Mouse (Mus musculus): Measurements from ENCODE around the gene Otog. TPM values are rescaled to one million over a fixed set of nuclear protein-coding genes. Genes with fewer than 3 reads are reported as not detected.
A peak's percentile ranks its signal among the peaks of the same experiment; 100 is the strongest.

The Otog gene
- polyA plus RNA-seq, 2 experiments: not detected

DNA sequence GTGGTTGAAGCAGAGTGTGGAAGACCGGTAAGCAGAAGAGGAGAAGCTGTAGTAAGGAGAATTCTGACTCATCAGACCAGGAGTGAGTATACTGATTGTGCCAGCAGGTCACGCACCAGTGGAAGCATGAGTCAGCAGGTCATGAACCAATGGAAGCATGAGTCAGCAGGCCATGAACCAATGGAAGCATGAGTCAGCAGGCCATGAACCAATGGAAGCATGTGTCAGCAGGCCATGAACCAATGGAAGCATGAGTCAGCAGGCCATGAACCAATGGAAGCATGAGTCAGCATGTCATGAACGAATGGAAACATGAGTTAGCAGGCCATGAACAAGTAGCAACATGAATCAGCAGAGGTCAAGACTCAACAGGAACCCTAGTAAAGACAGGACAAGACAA lies 80.5 kb downstream of the Otog start:
- no peaks in the 10 kb centered on the region for H3K9me3 ChIP-seq (ENCODE audit: control insufficient read depth, low read length)
- H3K27ac ChIP-seq: no peak overlapping the region
- H3K4me3 ChIP-seq (ENCODE audit: insufficient read depth in 1 of 2, low read depth in 2 of 2, low read length in 2 of 2): no peak overlapping the region
- H3K36me3 ChIP-seq (replicated peaks; ENCODE audit: control insufficient read depth, insufficient read depth, low read depth): no peaks in the 10 kb centered on the region
- TF ChIP-seq CTCF (IDR thresholded peaks at IDR 0.05; ENCODE audit: low read depth) (no peak), EP300 (IDR thresholded peaks at IDR 0.05; ENCODE audit: low read depth) (no peak)
- no peaks in the 10 kb centered on the region for H3K27me3 ChIP-seq (ENCODE audit: control insufficient read depth, insufficient read depth, low read length)
- peak in 1 of 3 experiments; percentile 11 for DNase-seq (ENCODE audit: low read depth in 3 of 3, low spot score in 3 of 3)
- no peak for ATAC-seq (ENCODE audit: insufficient read depth)
- H3K9ac ChIP-seq (replicated peaks): no peak overlapping the region
- H3K4me2 ChIP-seq (ENCODE audit: low read depth): no peak overlapping the region
- 46% methylated on average over 3 of the region's 3 CpGs for WGBS (ENCODE audit: insufficient replicate concordance)
- H3K4me1 ChIP-seq (replicated peaks; ENCODE audit: control insufficient read depth in 2 of 2, insufficient read depth in 2 of 2, low read length in 1 of 2): no peaks in the 10 kb centered on the region

DNA sequence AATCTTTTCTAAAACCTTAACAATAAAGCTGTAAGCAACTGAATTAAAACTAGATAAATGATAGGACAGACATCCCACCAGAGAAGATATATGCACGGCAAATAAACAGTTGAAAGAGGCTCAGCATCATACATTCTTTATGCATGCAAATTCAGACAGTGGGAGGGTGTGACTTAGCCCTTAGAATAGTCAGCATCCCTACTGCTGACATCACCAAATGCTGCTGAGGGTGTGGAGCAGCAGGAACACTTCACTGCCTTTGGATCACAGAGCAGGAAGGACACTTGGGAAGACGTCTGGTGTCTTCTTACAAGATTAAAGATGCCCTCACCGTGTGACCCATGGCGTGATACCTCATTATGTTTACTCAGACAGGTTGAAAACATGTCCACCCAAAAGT lies 87.1 kb downstream of the Otog start:
- DNase-seq (ENCODE audit: low read depth in 3 of 3, low spot score in 3 of 3): no peak
- Histone ChIP-seq H3K9ac (replicated peaks) (no peak overlapping the region), H3K4me3 (ENCODE audit: insufficient read depth in 1 of 2, low read depth in 2 of 2, low read length in 2 of 2) (no peak overlapping the region), H3K27me3 (ENCODE audit: control insufficient read depth, insufficient read depth, low read length) (no peaks in the 10 kb centered on the region), H3K36me3 (replicated peaks; ENCODE audit: control insufficient read depth, insufficient read depth, low read depth) (no peaks in the 10 kb centered on the region), H3K4me1 (replicated peaks; ENCODE audit: control insufficient read depth in 2 of 2, insufficient read depth in 2 of 2, low read length in 1 of 2) (no peaks in the 10 kb centered on the region), H3K9me3 (ENCODE audit: control insufficient read depth, low read length) (no peaks in the 10 kb centered on the region), H3K27ac (no peak overlapping the region), H3K4me2 (ENCODE audit: low read depth) (no peak overlapping the region)
- ATAC-seq (ENCODE audit: insufficient read depth): no peak
- TF ChIP-seq EP300 (IDR thresholded peaks at IDR 0.05; ENCODE audit: low read depth) (no peak), CTCF (IDR thresholded peaks at IDR 0.05; ENCODE audit: low read depth) (no peak)
- WGBS (ENCODE audit: insufficient replicate concordance): 43% methylated on average over 4 of the region's 4 CpGs

DNA sequence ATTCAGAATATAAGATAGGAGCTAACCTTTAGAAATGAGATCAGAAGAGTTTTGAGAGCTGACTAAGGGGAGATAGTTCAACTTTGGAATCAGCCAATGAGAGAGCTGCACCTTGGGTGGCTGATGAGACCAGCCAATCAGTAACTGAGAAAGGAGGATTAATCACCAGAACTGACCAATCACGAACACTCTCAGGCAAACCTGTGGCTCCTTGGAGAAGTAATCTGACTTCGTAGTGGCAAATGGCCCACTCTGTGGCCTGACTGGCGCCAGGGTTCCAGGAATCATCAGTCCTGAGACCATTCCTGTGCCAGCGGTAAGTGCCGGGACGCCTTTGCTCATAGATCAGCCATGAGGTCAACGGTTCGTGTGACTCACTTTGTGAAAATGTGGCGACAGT lies 96.6 kb downstream of the Otog start:
- Histone ChIP-seq H3K9ac (replicated peaks) (no peak overlapping the region), H3K36me3 (replicated peaks; ENCODE audit: control insufficient read depth, insufficient read depth, low read depth) (no peaks in the 10 kb centered on the region), H3K4me3 (ENCODE audit: insufficient read depth in 1 of 2, low read depth in 2 of 2, low read length in 2 of 2) (no peak overlapping the region), H3K27me3 (ENCODE audit: control insufficient read depth, insufficient read depth, low read length) (no peaks in the 10 kb centered on the region), H3K9me3 (ENCODE audit: control insufficient read depth, low read length) (no peaks in the 10 kb centered on the region), H3K4me2 (ENCODE audit: low read depth) (no peak overlapping the region), H3K4me1 (replicated peaks; ENCODE audit: control insufficient read depth in 2 of 2, insufficient read depth in 2 of 2, low read length in 1 of 2) (no peaks in the 10 kb centered on the region), H3K27ac (no peak overlapping the region)
- DNase-seq (ENCODE audit: low read depth in 3 of 3, low spot score in 3 of 3): no peak
- 74% methylated on average over 9 of the region's 9 CpGs for WGBS (ENCODE audit: insufficient replicate concordance)
- no peak for ATAC-seq (ENCODE audit: insufficient read depth)
- TF ChIP-seq CTCF (IDR thresholded peaks at IDR 0.05; ENCODE audit: low read depth): no peak
- TF ChIP-seq EP300 (IDR thresholded peaks at IDR 0.05; ENCODE audit: low read depth): no peak

DNA sequence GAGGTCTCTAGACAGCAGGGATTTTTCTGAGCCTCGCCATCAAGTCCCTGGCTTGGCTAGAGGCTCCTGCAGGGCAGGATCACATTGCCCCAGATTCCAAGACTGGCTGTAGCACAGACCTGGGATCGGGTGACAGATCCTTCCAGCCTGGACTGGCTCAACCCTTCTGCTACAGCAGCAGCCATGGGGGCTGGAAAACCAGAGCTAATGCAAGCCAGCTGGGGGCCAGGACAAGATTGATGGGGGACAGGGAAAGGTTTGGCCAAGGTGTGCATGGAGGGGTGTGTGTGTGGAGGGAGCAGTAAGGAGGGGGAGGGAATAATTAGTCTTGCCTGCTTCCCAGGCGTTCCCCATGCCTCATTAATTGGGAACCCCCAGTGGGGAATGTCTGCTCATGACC lies 99.0 kb downstream of the Otog start:
- TF ChIP-seq EP300 (IDR thresholded peaks at IDR 0.05; ENCODE audit: low read depth): no peak
- TF ChIP-seq CTCF (IDR thresholded peaks at IDR 0.05; ENCODE audit: low read depth): no peak
- 25% methylated on average over 3 of the region's 3 CpGs for WGBS (ENCODE audit: insufficient replicate concordance)
- Histone ChIP-seq H3K4me2 (ENCODE audit: low read depth) (no peak overlapping the region), H3K36me3 (replicated peaks; ENCODE audit: control insufficient read depth, insufficient read depth, low read depth) (no peaks in the 10 kb centered on the region), H3K9me3 (ENCODE audit: control insufficient read depth, low read length) (no peaks in the 10 kb centered on the region), H3K27me3 (ENCODE audit: control insufficient read depth, insufficient read depth, low read length) (no peaks in the 10 kb centered on the region), H3K27ac (no peak overlapping the region), H3K4me1 (replicated peaks; ENCODE audit: control insufficient read depth in 2 of 2, insufficient read depth in 2 of 2, low read length in 1 of 2) (no peaks in the 10 kb centered on the region), H3K9ac (replicated peaks) (no peak overlapping the region), H3K4me3 (ENCODE audit: insufficient read depth in 1 of 2, low read depth in 2 of 2, low read length in 2 of 2) (no peak overlapping the region)
- ATAC-seq (ENCODE audit: insufficient read depth) (no peak), DNase-seq (ENCODE audit: low read depth in 3 of 3, low spot score in 3 of 3) (no peak)

DNA sequence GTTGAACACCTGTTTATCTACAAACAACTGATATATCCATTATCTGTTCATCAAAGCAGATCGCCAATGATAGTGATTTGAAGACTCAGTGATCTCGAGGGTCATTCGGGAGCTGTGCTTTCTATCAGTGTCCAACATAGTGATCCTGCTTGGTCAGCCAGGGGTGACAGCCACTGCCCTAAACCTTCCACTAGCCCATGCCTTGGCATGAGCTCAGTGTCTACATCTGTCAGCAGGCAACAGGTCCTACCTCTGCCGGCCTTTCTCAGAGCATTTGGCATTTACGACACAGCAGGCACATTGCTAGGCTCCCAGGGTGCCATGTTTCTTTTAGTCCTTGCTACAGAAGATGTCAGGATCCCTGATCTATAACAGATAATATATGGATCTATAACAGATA lies 99.5 kb downstream of the Otog start:
- H3K36me3 ChIP-seq (replicated peaks; ENCODE audit: control insufficient read depth, insufficient read depth, low read depth): no peaks in the 10 kb centered on the region
- TF ChIP-seq CTCF (IDR thresholded peaks at IDR 0.05; ENCODE audit: low read depth) (no peak), EP300 (IDR thresholded peaks at IDR 0.05; ENCODE audit: low read depth) (no peak)
- DNase-seq (ENCODE audit: low read depth in 3 of 3, low spot score in 3 of 3) (no peak), ATAC-seq (ENCODE audit: insufficient read depth) (no peak)
- WGBS (ENCODE audit: insufficient replicate concordance): 60% methylated on average over 5 of the region's 5 CpGs
- H3K4me3 ChIP-seq (ENCODE audit: insufficient read depth in 1 of 2, low read depth in 2 of 2, low read length in 2 of 2): no peak overlapping the region
- H3K9me3 ChIP-seq (ENCODE audit: control insufficient read depth, low read length): no peaks in the 10 kb centered on the region
- H3K27ac ChIP-seq: no peak overlapping the region
- no peak overlapping the region for H3K9ac ChIP-seq (replicated peaks)
- no peaks in the 10 kb centered on the region for H3K27me3 ChIP-seq (ENCODE audit: control insufficient read depth, insufficient read depth, low read length)
- no peak overlapping the region for H3K4me2 ChIP-seq (ENCODE audit: low read depth)
- H3K4me1 ChIP-seq (replicated peaks; ENCODE audit: control insufficient read depth in 2 of 2, insufficient read depth in 2 of 2, low read length in 1 of 2): no peaks in the 10 kb centered on the region

Data from liver, embryonic 14.5 days (tissue).